In the genomic region with DNA sequence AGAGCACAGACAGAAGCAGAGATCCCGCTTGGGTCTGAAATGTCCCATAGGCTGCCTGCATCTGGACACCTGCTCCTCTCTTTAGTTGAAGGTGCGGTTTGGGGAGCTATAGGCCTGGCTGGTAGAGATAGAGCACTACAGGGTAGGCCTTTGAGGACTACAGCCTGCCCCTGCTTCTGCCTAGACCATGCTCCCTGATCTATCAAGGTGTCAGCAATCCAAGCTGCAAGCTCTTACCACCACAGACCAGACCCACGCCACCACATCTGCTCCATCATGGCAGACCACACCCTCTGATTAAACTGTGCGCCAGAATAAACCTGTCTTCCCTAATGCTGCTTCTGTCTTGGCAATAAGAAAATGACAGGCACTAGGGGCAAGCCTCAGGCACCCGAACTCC, we compare ENCODE assay signal across 31 mouse cellular contexts. TPM values are rescaled to one million over a fixed set of nuclear protein-coding genes. Genes with fewer than 3 reads are reported as not detected.
A peak's percentile ranks its signal among the peaks of the same experiment; 100 is the strongest.
DNase-seq lines count a peak whose midpoint lies in the region; ATAC-seq and TF ChIP-seq lines count a peak whose summit lies in the region.
"Had no signal": no experiment of that assay in that cellular context is flagged by ENCODE, and none has a peak within 500 bp of the region (broad histone marks: within the 10 kb centered on the region; RNA-seq: fewer than 3 reads in every experiment).

No protein-coding gene starts in this region.

- no peak overlapping the region for H3K4me2 ChIP-seq in hindbrain, embryonic 12.5 days (replicated peaks)
- H3K4me2 ChIP-seq in liver, embryonic 11.5 days, result no peak overlapping the region
- H3K4me2 ChIP-seq in liver, embryonic 16.5 days (ENCODE audit: low read depth, low read length), result no peak overlapping the region
- H3K4me2 ChIP-seq: embryonic facial prominence, embryonic 15.5 days; forebrain, embryonic 12.5 days; heart, embryonic 13.5 days; hindbrain, embryonic 14.5 days; lung, embryonic 15.5 days; midbrain, embryonic 12.5 days had no signal

- no peak for TF ChIP-seq RAD21 in MEL (IDR thresholded peaks at IDR 0.05; ENCODE audit: low read depth, low read length)

- H3K4me1 ChIP-seq in hindbrain, embryonic 10.5 days (replicated peaks), result peaks cover 92% of the 10 kb centered on the region
- peaks cover 69% of the 10 kb centered on the region for H3K4me1 ChIP-seq in hindbrain, embryonic 12.5 days
- peaks cover 35 to 77% of the 10 kb centered on the region in 2 experiments for H3K4me1 ChIP-seq in MEL (ENCODE audit: control insufficient read depth in 1 of 2, insufficient read depth in 2 of 2, low read length in 2 of 2)
- H3K4me1 ChIP-seq in liver, embryonic 11.5 days (replicated peaks; ENCODE audit: control insufficient read depth, insufficient read depth, low read length), result peaks cover 89% of the 10 kb centered on the region
- H3K4me1 ChIP-seq in liver, embryonic 16.5 days (ENCODE audit: control insufficient read depth, low read depth, low read length), result peaks cover 83% of the 10 kb centered on the region

- H3K36me3 ChIP-seq in hindbrain, embryonic 10.5 days, result peaks cover 21% of the 10 kb centered on the region
- no peaks in the 10 kb centered on the region for H3K36me3 ChIP-seq in hindbrain, embryonic 12.5 days
- peaks cover 0 to 76% of the 10 kb centered on the region in 2 experiments; a peak in 2 of 4 replicates for H3K36me3 ChIP-seq in MEL (ENCODE audit: control insufficient read depth in 1 of 2, insufficient read depth in 2 of 2, low read length in 2 of 2)
- H3K36me3 ChIP-seq in liver, embryonic 11.5 days (ENCODE audit: control insufficient read depth, insufficient read depth, low read length), result no peaks in the 10 kb centered on the region; the same call in 1 of the 2 replicates
- H3K36me3 ChIP-seq in liver, embryonic 16.5 days (ENCODE audit: control insufficient read depth, insufficient read depth), result no peaks in the 10 kb centered on the region
- H3K36me3 ChIP-seq: embryonic facial prominence, embryonic 15.5 days; forebrain, embryonic 12.5 days; lung, embryonic 15.5 days had no signal

- 94% methylated on average over 5 of the region's 5 CpGs for WGBS in hindbrain, embryonic 10.5 days
- 89% methylated on average over 5 of the region's 5 CpGs for WGBS in hindbrain, embryonic 12.5 days
- WGBS in liver, embryonic 11.5 days, result 73% methylated on average over 5 of the region's 5 CpGs
- WGBS in liver, embryonic 16.5 days (ENCODE audit: insufficient replicate concordance), result 45% methylated on average over 5 of the region's 5 CpGs

- no peak overlapping the region for H3K4me3 ChIP-seq in hindbrain, embryonic 10.5 days
- H3K4me3 ChIP-seq in hindbrain, embryonic 12.5 days, result no peak overlapping the region
- no peak overlapping the region for H3K4me3 ChIP-seq in MEL (ENCODE audit: control insufficient read depth in 1 of 2, insufficient read depth in 1 of 2, low read depth in 2 of 2, low read length in 2 of 2)
- H3K4me3 ChIP-seq in liver, embryonic 11.5 days (ENCODE audit: low read depth, low read length), result no peak overlapping the region
- no peak overlapping the region for H3K4me3 ChIP-seq in liver, embryonic 16.5 days (ENCODE audit: low read depth, low read length)
- H3K4me3 ChIP-seq: embryonic facial prominence, embryonic 10.5 days; embryonic facial prominence, embryonic 15.5 days; forebrain, embryonic 12.5 days; heart, adult 2 months; heart, embryonic 13.5 days; lung, embryonic 15.5 days; midbrain, embryonic 12.5 days had no signal

- peak in 1 of 2 experiments; percentile 25; a peak in 2 of 4 replicates for TF ChIP-seq EP300 in MEL (IDR thresholded peaks at IDR 0.05; ENCODE audit: low read depth in 1 of 2, low read length in 2 of 2)

- no peak for TF ChIP-seq CTCF in MEL (IDR thresholded peaks at IDR 0.05 in 2 of 3, conservative IDR thresholded peaks at IDR 0.05 in 1 of 3; ENCODE audit: control insufficient read depth in 1 of 3, insufficient read depth in 1 of 3, low read depth in 2 of 3, low read length in 3 of 3, poor library complexity in 1 of 3, severe bottlenecking in 1 of 3)

- no peak for DNase-seq in hindbrain, embryonic 10.5 days (ENCODE audit: low spot score)
- peak; percentile 55 for DNase-seq in MEL (ENCODE audit: low read depth, low spot score)
- no peak for DNase-seq in liver, embryonic 11.5 days (ENCODE audit: low spot score)
- no peak for DNase-seq in layer of hippocampus, postnatal 10 days (ENCODE audit: low spot score in 2 of 2)
- DNase-seq in thymus, postnatal 10 days (ENCODE audit: low spot score in 2 of 2), result no peak
- no peak for DNase-seq in lung, adult 18-20 months
- DNase-seq: adrenal gland, adult 2 months; adrenal gland, postnatal 36 days; cerebellum, adult 18-20 months; cerebellum, postnatal 10 days; gastrocnemius, postnatal 25 days; heart, adult 2 months; heart, postnatal 14 days; kidney, adult 18-20 months; layer of hippocampus, postnatal 36 days; left cerebral cortex, postnatal 4 days; right cerebral cortex, postnatal 25 days; thymus, adult 2 months; thymus, postnatal 4 days had no signal

- H3K27me3 ChIP-seq in hindbrain, embryonic 10.5 days (ENCODE audit: insufficient read depth, poor library complexity, severe bottlenecking), result no peaks in the 10 kb centered on the region
- H3K27me3 ChIP-seq in hindbrain, embryonic 12.5 days, result no peaks in the 10 kb centered on the region
- no peaks in the 10 kb centered on the region for H3K27me3 ChIP-seq in MEL (ENCODE audit: control insufficient read depth in 1 of 2, insufficient read depth in 2 of 2, low read length in 2 of 2)
- no peaks in the 10 kb centered on the region for H3K27me3 ChIP-seq in liver, embryonic 11.5 days (replicated peaks; ENCODE audit: control insufficient read depth, insufficient read depth, low read length)
- H3K27me3 ChIP-seq in liver, embryonic 16.5 days (ENCODE audit: control insufficient read depth, insufficient read depth, low read depth, low read length), result no peaks in the 10 kb centered on the region
- H3K27me3 ChIP-seq: embryonic facial prominence, embryonic 15.5 days; forebrain, embryonic 12.5 days; heart, embryonic 13.5 days; lung, embryonic 15.5 days had no signal

- no peak overlapping the region for H3K9ac ChIP-seq in hindbrain, embryonic 12.5 days
- H3K9ac ChIP-seq in MEL (ENCODE audit: control insufficient read depth, low read depth, low read length, poor library complexity, severe bottlenecking), result no peak overlapping the region
- no peak overlapping the region for H3K9ac ChIP-seq in liver, embryonic 11.5 days (ENCODE audit: low read depth, low read length)
- no peak overlapping the region for H3K9ac ChIP-seq in liver, embryonic 16.5 days (ENCODE audit: low read depth, low read length)
- H3K9ac ChIP-seq: embryonic facial prominence, embryonic 15.5 days; forebrain, embryonic 12.5 days; heart, embryonic 13.5 days; hindbrain, embryonic 14.5 days; lung, embryonic 15.5 days; midbrain, embryonic 12.5 days had no signal

- no peaks in the 10 kb centered on the region for H3K9me3 ChIP-seq in hindbrain, embryonic 10.5 days
- no peaks in the 10 kb centered on the region for H3K9me3 ChIP-seq in hindbrain, embryonic 12.5 days (replicated peaks)
- no peaks in the 10 kb centered on the region for H3K9me3 ChIP-seq in MEL (replicated peaks; ENCODE audit: insufficient read depth, low read length)
- H3K9me3 ChIP-seq in liver, embryonic 11.5 days (ENCODE audit: control insufficient read depth, low read length), result no peaks in the 10 kb centered on the region
- no peaks in the 10 kb centered on the region for H3K9me3 ChIP-seq in liver, embryonic 16.5 days (replicated peaks; ENCODE audit: control insufficient read depth, low read length)
- H3K9me3 ChIP-seq: embryonic facial prominence, embryonic 10.5 days; embryonic facial prominence, embryonic 15.5 days; forebrain, embryonic 12.5 days; heart, embryonic 13.5 days; lung, embryonic 15.5 days; midbrain, embryonic 12.5 days had no signal

- H3K79me2 ChIP-seq in MEL (ENCODE audit: control insufficient read depth, insufficient read depth, low read length, poor library complexity), result peaks cover 4% of the 10 kb centered on the region; the same call in 1 of the 2 replicates

- ATAC-seq in hindbrain, embryonic 12.5 days (ENCODE audit: low FRiP score), result no peak
- peak; percentile 66 for ATAC-seq in liver, embryonic 11.5 days (replicated peaks; ENCODE audit: low FRiP score)
- ATAC-seq in liver, embryonic 16.5 days (ENCODE audit: low read depth), result peak; percentile 51
- ATAC-seq: CD4-positive, CD25-positive, alpha-beta regulatory T cell, adult 4 months; inflammation-experienced regulatory T-cells, adult 6 months had no signal

- TF ChIP-seq POLR2A in MEL (IDR thresholded peaks at IDR 0.05; ENCODE audit: control insufficient read depth in 1 of 2, insufficient read depth in 1 of 2, low read depth in 1 of 2, low read length in 2 of 2, poor library complexity in 1 of 2), result no peak

- peak overlapping the region; percentile 40; the same call in 1 of the 2 replicates for H3K27ac ChIP-seq in hindbrain, embryonic 10.5 days
- H3K27ac ChIP-seq in hindbrain, embryonic 12.5 days, result no peak overlapping the region; the same call in 1 of the 2 replicates
- peak overlapping the region; percentile 16; the same call in 1 of the 2 replicates for H3K27ac ChIP-seq in MEL (ENCODE audit: control insufficient read depth, low read depth, low read length)
- H3K27ac ChIP-seq in liver, embryonic 11.5 days (ENCODE audit: low read depth, low read length), result no peak overlapping the region
- no peak overlapping the region for H3K27ac ChIP-seq in liver, embryonic 16.5 days (ENCODE audit: low read length)
- H3K27ac ChIP-seq: embryonic facial prominence, embryonic 15.5 days; forebrain, embryonic 12.5 days; heart, adult 2 months; heart, embryonic 13.5 days; hindbrain, embryonic 14.5 days; kidney, postnatal 0 days; lung, embryonic 15.5 days; midbrain, embryonic 12.5 days had no signal

TF ChIP-seq in MEL, 35 proteins besides CTCF, POLR2A, EP300 and RAD21:
- TF ChIP-seq ETS1 (IDR thresholded peaks at IDR 0.05; ENCODE audit: low read depth, low read length), result no peak
- peak; percentile 42 for TF ChIP-seq TAL1 (IDR thresholded peaks at IDR 0.05; ENCODE audit: low read length)

RNA-seq across cellular contexts. Expression of gene Smad3, which starts 13.2 kb away (rescaled TPM):
- polyA plus RNA-seq in hindbrain, embryonic 10.5 days (2016; fragmentation: Nextera tagmentation; extraction: Ambion mirVana), result 24.2 TPM in 2 replicates
- 24.1 and 25.4 TPM in 2 replicates for polyA plus RNA-seq in hindbrain, embryonic 12.5 days (2016; fragmentation: Nextera tagmentation; extraction: Ambion mirVana)
- 7.1 and 7.5 TPM in 2 replicates for total RNA-seq in MEL (2012; rRNA removed)
- 10 to 100 TPM in 1 of 2 experiments, not detected in 1; 10.2 TPM for polyA plus RNA-seq in MEL (2012; ENCODE audit: insufficient read depth in 1 of 2, insufficient read length in 2 of 2, low read depth in 1 of 2, low replicate concordance in 2 of 2, missing spikeins in 1 of 2)
- 7.2 and 7.3 TPM in 2 replicates for polyA plus RNA-seq in liver, embryonic 11.5 days (2014; fragmentation: Nextera tagmentation; extraction: Ambion mirVana)
- 2.7 TPM in 2 replicates for polyA plus RNA-seq in liver, embryonic 16.5 days (2015; fragmentation: Nextera tagmentation; extraction: Ambion mirVana)
- total RNA-seq in layer of hippocampus, postnatal 10 days (2021), result 10 to 100 TPM; 12.2 to 14.2 TPM

Comparison
In these comparisons a context has a peak if more than half of its experiments do, and no peak if none do; other contexts are left out.
1. H3K27ac ChIP-seq: peak in hindbrain, embryonic 10.5 days (single experiment) and MEL (single experiment); none in hindbrain, embryonic 12.5 days (single experiment), liver, embryonic 11.5 days (single experiment) and liver, embryonic 16.5 days (single experiment).